Mouse (Mus musculus): ENCODE results near the gene Zfp658.

The Zfp658 gene

GRCm38 (mm10) chr7:43562006-43562633, at the start of gene Zfp658:
Gene Zfp658, plus strand, starts transcription at chr7:43562256.
- DNase-seq (ENCODE audit: extremely low read depth, insufficient read length, low spot score) = peak; percentile 80

- DNase-seq (ENCODE audit: extremely low read depth, insufficient read length, low spot score) = no peak
Measured at GRCm38 (mm10) chr7:43512519-43512918, 49.5 kb upstream of the Zfp658 start.

- DNase-seq (ENCODE audit: extremely low read depth, insufficient read length, low spot score) = no peak
Measured at GRCm38 (mm10) chr7:43515076-43515475, 47.0 kb upstream of the Zfp658 start.

DNA sequence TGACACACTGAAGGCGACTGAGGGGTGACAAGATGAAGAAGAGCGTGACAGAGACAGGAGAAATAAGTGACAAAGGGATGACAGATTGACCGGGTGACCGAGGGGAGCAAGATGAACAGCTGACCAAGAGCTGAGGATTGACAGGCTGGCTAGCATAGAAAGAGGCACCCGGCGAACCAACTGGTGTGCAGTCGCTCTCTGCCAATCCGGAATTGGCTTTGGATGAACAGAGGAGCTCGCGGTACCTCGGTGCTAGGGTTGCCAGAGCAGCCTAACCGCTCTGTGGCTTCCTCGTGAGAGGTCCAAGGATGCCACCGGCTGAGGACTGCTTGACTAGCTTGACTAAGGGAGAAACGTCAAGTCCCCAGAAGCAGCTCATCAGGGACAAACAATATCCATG, 43.7 kb upstream of the Zfp658 start:
- DNase-seq (ENCODE audit: extremely low read depth, insufficient read length, low spot score) = no peak

- no peak for DNase-seq (ENCODE audit: extremely low read depth, insufficient read length, low spot score)
Measured at GRCm38 (mm10) chr7:43522776-43523175, 39.3 kb upstream of the Zfp658 start.

DNA sequence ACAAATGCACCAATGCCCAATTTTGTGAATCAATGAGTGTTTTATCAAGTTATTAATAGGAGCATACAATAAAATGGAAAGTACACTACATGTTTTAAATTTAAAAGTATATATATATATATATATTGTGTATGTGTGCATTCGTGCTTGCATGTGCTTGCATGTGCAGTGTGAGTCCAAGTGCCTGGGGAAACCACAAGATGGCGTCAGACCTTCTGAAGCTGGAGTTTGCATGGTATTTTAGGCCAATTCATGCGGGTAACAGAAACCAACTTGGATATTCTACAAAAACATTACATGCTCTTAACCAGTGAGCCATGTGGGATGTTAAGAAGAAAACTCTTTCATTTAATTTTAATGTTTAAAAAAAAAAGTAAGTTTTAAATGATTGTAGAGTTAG, 36.7 kb upstream of the Zfp658 start:
- no peak for DNase-seq (ENCODE audit: extremely low read depth, insufficient read length, low spot score)

DNA sequence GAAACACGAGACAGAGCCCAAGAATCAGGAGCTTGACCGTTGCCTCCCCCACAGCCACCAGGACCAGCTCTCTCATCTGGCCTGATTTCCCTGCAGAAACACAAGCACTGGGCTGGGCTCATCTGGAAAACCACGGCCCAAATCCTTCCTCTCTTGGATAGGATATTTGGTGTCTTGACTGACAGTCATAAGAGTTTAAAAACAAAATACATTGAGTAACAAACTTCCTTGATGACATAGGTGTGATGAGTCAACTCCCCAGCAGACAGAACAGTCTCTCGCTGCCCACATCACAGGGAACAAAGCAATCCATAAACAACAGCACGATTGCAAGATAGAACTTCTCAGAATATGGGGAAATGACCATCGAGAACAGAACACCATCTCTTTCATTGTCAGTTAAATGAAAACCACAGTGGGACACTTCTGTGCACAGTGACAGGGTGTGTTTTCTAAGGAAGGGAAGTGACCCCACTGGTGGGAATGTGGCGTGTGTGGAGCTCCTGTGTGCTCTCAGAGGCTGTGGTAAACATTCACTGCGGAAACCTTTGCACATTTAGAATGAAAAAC, 31.8 kb upstream of the Zfp658 start:
- DNase-seq (ENCODE audit: extremely low read depth, insufficient read length, low spot score) = no peak

DNA sequence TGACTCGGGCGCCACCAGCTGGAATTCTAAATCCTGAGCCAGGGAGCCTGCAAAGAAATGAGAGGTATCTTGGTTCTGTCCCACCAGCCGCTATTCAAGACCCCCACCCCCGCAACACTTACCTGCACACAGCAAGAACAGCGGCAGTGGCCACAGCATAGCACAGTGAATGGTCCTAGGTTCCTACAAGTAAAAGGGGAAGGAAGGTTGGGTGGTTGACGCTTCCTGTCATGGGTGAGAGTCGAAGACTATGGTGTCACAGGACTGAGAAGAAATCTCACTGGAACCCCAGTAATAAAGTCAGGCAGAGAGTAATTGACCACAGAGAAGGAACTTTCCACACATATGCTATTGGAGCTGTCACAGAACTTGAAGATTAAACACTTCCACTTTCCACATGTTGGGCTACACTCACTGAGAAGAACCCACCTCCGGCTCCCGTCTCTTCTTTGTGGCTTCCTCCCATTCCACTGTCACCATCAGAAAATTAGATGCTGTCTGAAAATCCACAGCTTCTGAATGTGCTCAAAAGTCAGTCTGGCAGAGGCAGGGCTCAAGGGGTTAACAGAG, 29.0 kb upstream of the Zfp658 start:
- no peak for DNase-seq (ENCODE audit: extremely low read depth, insufficient read length, low spot score)

- DNase-seq (ENCODE audit: extremely low read depth, insufficient read length, low spot score) = no peak
Measured at GRCm38 (mm10) chr7:43538524-43538923, 23.5 kb upstream of the Zfp658 start.

GRCm38 (mm10) chr7:43544225-43544977, 17.7 kb upstream of the Zfp658 start, which contains the start of gene Cd33:
Gene Cd33, minus strand, starts transcription at chr7:43544428.
- DNase-seq (ENCODE audit: extremely low read depth, insufficient read length, low spot score) = no peak

- peak; percentile 18 for DNase-seq (ENCODE audit: extremely low read depth, insufficient read length, low spot score)
Measured at GRCm38 (mm10) chr7:43545656-43546545, 16.2 kb upstream of the Zfp658 start.

DNA sequence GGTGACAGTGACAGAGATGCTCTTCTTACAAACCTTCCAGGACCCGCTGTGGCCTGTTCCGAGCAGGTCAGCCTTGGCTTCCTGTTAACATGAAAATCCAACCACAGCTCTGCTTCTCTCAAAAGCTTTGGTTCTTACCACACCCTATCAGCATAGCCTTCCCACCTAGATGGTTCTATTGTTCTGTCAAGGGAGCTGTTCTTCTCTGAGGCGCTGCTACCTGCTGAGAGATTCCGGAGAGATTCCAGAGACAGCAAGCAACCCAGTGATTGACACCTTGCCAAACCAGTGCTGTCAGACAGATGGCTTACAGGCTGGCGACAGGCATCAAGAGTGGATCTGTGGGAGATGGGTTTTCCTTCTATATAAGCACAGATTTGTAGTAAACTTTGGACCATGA, 14.4 kb upstream of the Zfp658 start:
- DNase-seq (ENCODE audit: extremely low read depth, insufficient read length, low spot score) = no peak

- DNase-seq (ENCODE audit: extremely low read depth, insufficient read length, low spot score) = no peak
Measured at GRCm38 (mm10) chr7:43548206-43548605, 13.8 kb upstream of the Zfp658 start.

DNA sequence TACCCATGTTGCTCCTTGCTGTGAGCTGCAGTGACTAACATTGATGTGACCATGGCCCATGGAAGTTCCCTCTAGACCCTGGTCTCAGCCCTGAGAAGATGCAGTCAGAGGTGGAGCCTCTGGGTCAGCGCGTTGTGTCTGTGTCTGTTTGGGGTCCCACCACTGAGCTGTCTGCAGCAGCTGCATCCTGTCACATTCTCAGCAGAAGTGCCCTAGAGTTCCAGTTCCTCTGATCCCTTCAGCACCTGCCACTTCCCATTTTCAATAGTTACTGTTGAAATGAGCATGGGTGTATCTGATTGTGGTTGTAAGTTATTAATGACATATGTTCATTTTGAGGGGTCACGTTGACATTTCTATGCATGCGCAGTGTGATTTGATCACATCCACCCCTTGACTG, 8.9 kb upstream of the Zfp658 start:
- no peak for DNase-seq (ENCODE audit: extremely low read depth, insufficient read length, low spot score)

DNA sequence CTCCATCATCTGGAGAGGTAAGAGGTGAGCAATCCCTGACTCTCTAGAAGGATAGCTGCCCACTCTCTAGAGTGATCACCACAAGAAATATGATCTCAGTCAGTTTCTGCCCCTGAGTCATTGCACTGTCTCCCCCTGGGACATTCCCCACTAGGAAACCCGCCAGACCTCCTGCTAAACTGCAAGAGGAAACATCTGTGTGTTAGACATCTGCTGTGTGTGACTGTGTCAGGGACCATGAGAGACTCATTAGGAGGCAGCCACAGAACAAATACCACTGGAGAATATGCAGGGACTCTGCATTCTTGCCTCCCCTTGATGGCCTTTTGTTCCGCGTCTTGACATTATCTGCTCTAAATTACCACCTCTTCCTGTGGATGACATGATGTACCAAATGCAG, 7.5 kb upstream of the Zfp658 start:
- peak; percentile 75 for DNase-seq (ENCODE audit: extremely low read depth, insufficient read length, low spot score)

- peak; percentile 16 for DNase-seq (ENCODE audit: extremely low read depth, insufficient read length, low spot score)
Measured at GRCm38 (mm10) chr7:43555351-43555750, 6.7 kb upstream of the Zfp658 start.

GRCm38 (mm10) chr7:43556901-43557300, 5.2 kb upstream of the Zfp658 start:
- no peak for DNase-seq (ENCODE audit: extremely low read depth, insufficient read length, low spot score)

DNA sequence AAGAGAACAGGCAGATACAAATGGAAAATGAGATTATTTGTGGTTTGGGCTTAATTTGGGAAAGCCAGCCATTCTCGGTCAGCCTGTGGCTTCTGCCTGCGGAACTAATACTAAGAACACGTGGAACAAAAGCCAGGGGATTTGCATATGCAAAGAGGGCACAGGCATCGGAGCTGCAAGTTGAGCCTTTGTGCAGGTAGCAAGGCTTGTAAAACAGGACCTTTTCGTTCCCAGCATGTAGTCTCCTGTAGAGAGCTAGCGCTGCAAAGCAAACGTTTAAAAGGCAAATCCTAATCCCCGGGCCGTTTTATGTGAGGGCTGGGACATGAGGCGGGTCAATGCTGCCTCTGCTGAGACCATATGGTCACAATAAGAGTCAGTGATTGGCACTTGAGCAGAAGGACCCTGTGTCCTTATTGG, 605 bp downstream of the Zfp658 start:
- no peak for DNase-seq (ENCODE audit: extremely low read depth, insufficient read length, low spot score)

- no peak for DNase-seq (ENCODE audit: extremely low read depth, insufficient read length, low spot score)
Measured at GRCm38 (mm10) chr7:43563300-43563699, 1.2 kb downstream of the Zfp658 start.

GRCm38 (mm10) chr7:43571216-43571615, 9.2 kb downstream of the Zfp658 start:
- DNase-seq (ENCODE audit: extremely low read depth, insufficient read length, low spot score) = peak; percentile 40
